Mouse (Mus musculus): ENCODE data around the gene Lrriq4.
"Not testable (repeated sequence)": the region's sequence is repeated elsewhere in the genome, so short reads cannot be mapped to it uniquely, and the experiment has no call there.

The Lrriq4 gene

DNA sequence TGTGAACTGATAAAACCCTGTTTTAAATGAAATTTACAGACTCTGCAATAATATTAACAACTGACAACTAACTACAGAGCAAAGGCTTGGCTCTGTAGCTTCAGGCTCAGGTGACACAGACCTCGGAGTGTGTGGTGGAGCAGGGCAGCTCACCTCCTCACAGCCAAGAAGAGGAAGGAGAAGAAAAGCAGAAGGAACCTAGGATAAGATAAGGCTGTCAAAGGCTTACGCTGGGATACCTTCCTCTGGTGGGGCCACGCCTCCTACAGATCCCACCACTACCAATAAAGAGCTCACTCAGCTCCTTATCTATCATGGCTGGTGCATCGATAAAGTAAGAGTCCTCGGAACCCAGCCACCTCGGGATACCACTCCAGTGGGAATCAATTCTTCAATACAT lies 38.9 kb downstream of the Lrriq4 start:
- DNase-seq (ENCODE audit: low spot score in 2 of 2), result no peak

DNA sequence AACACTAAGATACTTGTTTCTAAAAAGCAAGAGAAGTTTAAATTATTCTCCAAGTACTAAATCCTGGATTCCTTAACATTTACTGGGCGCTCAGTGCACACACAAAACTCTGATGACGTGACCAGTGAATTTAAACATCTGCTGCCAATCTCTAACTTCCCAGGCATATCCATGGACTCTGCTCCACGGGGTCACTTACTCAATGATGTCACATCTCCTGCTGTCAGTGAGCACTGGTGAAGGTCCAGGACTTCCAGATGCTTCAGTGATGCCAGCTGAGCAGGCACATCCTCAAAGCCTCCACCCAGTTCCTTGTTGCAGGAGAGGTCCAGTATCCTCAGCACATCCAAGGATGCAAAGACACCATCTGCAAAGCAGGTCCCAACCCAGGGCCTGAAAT lies 42.9 kb downstream of the Lrriq4 start:
- DNase-seq (ENCODE audit: low spot score in 2 of 2), result no peak

DNA sequence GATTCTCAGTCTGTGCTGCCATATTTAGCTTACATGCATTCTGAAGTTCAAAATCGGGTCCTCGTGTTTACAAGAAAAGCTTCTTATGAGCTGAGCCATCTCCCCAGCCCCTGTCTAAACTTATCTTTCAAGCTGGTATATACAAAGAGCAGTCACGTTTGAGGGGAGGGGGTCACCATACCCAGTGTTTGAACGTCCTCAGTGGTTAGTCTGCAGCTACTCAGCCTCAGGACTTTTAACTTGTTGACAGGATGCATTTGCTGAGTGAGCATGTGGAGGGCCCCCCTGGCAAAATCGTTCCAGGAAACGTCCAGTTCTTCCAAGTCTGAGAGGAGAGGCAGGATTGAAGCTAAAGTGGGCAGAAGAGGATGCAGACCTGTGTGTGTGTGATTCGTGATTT lies 46.7 kb downstream of the Lrriq4 start:
- DNase-seq (ENCODE audit: low spot score in 2 of 2), result no peak

DNA sequence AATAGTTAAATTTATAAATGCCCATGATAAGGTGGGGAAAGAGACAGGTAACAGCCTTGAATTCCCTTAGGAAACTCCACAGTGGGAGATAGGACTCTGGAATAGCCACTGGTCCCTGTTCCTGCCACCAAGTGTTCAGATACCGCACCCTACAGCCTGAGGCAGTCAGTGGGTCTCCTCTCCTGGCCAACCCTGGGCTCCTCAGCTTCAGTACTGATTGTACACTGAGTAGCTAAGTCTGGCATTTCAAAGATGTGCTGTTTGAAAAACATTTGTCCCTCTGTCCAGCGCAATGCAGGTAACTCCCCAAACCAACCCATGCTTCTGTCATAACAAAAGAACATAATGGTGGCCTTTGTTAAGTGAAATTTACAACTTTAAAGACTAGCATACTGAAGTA lies 51.4 kb downstream of the Lrriq4 start:
- DNase-seq (ENCODE audit: low spot score in 2 of 2), result no peak

DNA sequence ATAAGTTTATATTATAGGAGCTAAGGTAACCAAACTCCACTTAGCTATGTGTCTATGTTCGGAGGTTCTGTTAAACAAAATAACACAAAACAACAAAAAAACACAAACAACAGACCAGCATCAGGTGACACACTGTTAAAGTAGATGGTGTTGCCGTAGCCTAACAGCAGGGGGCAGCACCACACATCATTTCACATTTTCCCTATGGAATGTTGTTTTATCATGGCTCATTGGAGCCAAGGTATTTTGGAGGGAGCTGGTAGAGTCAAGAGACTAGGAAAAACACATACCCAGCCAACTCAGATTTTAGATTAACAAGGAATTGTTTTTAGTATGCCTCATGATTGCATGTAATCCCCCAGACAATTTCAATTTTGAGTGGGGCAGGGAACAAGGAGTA lies 52.0 kb downstream of the Lrriq4 start:
- peak; percentile 24 to 45 for DNase-seq (ENCODE audit: low spot score in 2 of 2)

DNA sequence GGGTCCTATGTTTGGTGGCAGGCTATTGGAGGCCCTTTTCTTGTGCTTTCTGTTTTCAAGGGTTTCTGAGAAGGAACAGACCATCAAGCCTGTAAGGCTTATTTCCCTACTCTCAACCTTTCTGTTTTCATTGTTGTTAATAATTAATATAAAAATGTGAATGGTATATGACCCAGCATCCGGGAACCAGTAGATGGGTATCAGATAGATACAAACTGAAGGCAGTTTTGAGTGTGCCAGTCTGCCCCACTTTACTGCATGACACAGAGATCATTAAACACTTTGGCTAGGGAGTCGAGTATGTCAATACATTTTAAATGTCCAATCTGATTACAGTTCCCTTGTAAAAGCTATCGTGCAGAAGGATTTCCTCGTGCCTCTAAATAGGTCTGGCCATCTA lies 53.6 kb downstream of the Lrriq4 start:
- DNase-seq (ENCODE audit: low spot score in 2 of 2), result no peak

DNA sequence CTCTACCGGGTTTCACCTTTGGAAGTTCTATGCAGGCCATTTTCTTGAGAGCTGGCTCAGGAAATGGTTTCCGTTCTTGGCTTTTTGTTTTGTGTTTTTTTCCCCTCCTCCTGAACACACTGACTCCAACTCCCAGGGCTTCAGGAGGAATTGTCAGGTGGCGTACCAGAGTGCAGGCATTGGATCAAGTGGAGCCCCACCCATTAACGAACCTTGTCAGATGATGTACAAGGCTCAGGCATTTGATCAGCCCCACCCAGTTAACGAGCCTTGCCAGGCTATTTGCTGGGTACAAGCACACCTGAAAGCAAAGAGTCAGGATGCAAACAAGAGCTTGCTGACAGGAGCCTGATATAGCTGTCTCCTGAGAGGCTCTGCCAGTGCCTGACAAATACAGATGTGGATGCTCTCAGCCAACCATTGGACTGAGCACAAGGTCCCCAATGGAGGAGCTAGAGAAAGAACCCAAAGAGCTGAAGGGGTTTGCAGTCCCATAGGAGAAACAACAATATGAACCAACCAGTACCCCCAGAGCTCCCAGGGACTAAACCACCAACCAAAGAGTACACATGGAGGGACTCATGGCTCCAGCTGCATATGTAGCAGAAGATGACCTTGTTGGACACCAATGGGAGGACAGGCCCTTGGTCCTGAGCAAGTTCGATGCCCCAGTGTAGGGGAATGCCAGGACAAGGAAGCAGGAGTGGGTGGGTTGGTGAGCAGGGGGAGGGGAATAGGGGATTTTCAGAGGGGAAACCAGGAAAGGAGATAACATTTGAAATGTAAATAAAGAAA lies 55.6 kb downstream of the Lrriq4 start, which contains the start of gene Lrrc31:
Gene Lrrc31 (minus strand): TSS at position 133 of the 795 bp plus-strand sequence.
- not testable (repeated sequence) for DNase-seq (ENCODE audit: low spot score in 2 of 2)

DNA sequence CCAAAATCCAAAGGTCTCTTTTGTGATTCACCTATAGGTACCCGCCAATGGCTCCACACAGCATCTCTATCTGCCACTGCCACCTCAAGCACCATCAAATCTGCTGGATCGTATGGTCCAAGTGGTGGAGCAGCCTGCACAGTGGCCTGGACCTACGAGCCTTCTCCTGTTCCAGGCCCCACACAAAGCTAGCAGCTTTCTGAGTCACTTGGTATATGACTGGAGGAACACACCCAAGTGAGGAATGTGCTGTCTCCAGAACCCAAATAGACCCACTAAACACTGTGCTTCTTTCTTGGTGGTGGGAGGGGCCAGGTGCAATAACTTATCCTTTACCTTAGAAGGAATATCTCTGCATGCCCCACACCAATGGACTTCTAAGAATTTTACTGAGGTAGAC lies 61.7 kb downstream of the Lrriq4 start:
- DNase-seq (ENCODE audit: low spot score in 2 of 2), result no peak

DNA sequence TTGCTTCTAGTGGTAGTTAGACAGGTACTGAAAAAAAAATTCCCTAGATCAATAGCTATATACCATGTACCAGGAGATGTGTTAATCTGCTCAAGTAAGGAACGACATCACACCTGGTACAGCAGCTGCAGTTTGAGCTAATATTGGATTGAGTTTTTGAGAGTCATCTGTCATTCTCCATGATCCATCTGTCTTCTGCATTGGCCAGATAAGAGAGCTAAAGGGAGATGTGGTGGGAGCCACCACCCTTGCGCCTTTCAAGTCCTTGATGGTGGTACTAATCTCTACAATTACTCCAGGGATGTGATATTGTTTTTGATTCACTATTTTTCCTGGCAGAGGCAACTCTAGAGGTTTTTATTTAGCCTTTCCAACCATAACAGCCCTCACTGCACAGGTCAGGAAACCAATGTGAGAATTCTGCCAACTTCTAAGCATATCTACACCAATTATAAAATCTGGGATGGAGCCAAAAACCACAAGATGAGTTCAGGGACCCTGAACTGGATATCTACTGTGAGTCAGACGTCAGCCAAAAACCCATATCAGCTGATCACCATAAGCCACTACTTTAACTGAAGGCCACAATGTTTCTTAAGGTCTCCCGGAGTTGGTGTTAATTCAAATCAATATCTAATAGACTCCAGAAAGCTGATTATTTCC lies 62.4 kb downstream of the Lrriq4 start:
- DNase-seq (ENCODE audit: low spot score in 2 of 2), result no peak

DNA sequence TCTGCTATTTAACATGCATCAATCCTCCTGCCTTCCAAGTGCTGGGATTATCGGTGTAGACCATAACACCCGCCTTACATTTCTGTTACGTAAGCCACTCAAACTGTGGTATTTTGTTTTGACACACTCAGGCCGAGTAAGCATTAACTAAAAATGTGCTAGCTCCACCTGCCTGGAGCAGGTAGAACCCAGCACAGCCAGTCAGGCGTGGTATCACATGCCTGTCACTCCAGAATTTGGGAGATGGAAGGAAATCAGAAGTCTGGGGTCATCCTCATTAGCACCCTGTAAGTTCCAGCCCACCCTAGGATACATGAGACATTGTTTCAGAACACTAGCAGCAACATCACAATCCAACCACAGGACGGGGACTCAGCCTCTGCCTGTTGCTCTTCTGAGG lies 65.9 kb downstream of the Lrriq4 start:
- DNase-seq (ENCODE audit: low spot score in 2 of 2), result no peak

DNA sequence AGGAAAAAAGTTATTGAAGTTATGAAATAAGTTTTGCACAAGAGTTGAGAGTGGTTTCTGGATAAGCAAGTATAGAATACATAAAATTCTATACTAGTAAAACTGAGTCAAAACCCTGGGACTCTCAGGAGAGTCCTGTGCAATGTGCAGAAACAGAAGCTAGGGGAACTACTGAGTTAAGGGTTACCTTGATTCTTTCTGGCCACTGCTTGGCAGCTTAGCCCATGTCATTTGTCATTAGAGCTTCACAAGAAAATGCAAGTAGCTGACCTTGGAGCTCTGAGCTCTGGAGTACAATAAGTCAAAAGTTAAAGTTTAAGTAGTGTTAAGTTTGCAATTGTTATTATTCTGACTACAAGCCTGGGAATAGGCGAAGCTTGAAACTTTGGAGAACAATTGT lies 69.0 kb downstream of the Lrriq4 start:
- no peak for DNase-seq (ENCODE audit: low spot score in 2 of 2)

DNA sequence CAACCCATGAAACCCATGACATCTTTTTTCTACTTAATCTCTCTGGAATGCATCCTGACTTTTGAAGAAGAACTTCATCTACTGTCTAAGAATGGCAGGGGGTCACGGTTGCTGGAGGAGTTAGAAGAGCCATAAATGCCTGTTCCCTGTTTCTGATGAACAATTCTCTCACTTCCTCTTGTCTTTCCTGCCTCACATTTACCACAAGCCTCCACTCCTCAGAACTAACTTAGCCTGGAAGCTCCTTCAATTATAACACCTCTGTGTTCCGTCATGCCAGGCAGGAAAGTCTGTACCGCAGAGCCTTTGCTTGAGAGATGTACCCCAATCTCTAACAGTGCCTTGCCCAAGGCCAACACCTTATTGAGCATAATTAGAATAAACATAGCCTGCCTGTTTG lies 74.3 kb downstream of the Lrriq4 start:
- DNase-seq (ENCODE audit: low spot score in 2 of 2), result no peak

All from urinary bladder, postnatal 36 days (tissue).